Mouse (Mus musculus) B cell, adult (primary cell): ENCODE results near the gene Ube4a. TPM values are rescaled to one million over a fixed set of nuclear protein-coding genes. Genes with fewer than 3 reads are reported as not detected.

Source experiments
- total RNA-seq: library from RNA; stranded (reverse); gene quantifications from 4 replicates; pipeline ENCODE4 v1.2.4, GENCODE M21; 2023; ENCODE audit not compliant: inconsistent age

The Ube4a gene
- total RNA-seq = 81.6 to 97.6 TPM (median 87.8 TPM) in 4 replicates

GRCm38 (mm10) chr9:44965126-44965832, at the start of gene Ube4a:
TSS of gene Ube4a (minus strand) at chr9:44965600.

GRCm38 (mm10) chr9:45009180-45010078, 44.0 kb upstream of the Ube4a start, which contains the start of gene Cd3e:
TSS of gene Cd3e (minus strand) at chr9:45009627.

DNA sequence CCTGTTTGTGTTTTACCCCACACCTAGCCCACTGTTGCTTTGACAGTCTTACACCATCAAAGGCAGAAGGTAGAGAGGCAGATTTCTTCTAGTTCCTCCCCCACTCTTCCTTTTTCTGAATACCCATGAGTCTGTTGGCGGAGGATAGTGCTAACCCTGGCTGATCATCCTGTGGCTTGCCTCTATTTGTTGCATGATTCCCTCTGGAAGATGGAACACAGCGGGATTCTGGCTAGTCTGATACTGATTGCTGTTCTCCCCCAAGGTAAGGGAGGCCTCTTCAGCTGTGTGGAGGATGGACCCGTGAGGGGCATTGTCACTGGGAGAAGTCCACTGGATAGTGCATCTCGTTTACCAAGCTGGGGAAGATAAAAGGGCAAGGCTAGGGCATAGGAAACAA, 16.3 kb upstream of the Ube4a start, which contains the start of gene Cd3d:
Cd3d (plus strand) TSS at position 111 of the 400 bp plus-strand sequence.

DNA sequence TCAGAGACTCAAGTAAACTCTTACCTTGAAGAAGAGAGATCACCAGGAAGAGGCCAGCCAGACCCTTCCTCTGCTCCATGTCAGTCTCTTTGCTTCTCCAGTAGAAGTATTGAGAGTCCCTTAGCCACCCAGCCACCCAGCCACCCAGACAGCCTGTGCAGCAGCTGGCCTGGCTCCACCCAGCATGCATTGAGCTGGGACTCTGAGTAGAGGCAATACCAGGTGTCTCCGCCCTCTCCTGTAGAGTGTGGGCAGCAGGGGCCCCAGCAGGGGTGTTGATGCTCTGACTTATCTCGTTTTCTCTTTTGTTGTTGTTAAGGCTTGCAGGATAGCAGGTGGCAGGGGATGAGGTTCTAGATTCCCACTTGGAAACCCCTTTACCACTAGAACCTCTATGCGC, 14.8 kb upstream of the Ube4a start, which contains the start of gene Cd3g:
Cd3g (minus strand) TSS at position 190 of the 400 bp plus-strand sequence.

GRCm38 (mm10) chr9:44920374-44921122, 44.9 kb downstream of the Ube4a start, which contains the start of gene Atp5l:
TSS of gene Atp5l (minus strand) at chr9:44920742.

DNA sequence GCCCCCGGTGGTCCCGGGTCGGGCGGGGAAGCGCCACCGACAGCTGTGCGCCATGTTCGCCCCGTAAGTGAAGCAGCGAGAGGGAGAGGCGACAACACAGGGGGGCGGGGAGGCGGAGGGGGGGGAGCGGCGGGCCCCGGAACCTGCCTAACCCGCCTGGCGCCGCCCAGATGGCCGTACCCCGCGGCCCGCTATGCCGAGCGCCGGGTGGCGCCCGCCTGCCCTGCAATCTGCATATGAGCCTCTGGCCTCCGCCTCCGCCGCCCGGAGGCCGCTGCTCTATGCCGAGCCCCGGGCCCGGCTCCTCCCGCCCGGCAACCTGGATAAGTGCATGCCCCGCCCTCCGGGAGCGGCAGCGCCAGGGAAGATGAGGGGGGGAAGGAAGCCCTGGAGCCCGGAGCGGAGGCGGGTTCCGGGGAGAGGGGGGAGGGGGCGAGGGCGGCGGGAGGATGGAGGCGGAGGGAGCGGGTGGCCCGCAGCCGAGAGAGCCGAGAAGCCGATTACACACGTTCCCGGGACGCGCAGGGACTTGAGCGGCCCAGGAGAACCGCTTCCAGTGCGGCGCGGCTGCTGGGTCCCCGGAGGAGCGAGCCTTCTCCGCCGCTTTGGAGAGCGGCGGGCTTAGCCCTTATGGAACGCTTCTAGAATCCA, 84.1 kb downstream of the Ube4a start, which contains the start of gene Kmt2a:
Kmt2a (minus strand) TSS at position 76 of the 651 bp plus-strand sequence.

Other genes with a start within 250 kb of the Ube4a start
- gene Phldb1, start 230.4 kb downstream of the Ube4a start, total RNA-seq = 0.48 to 0.63 TPM in 2 of 4 replicates, not detected in the others
- 126 to 143 TPM (median 137 TPM) in 4 replicates for gene Arcn1, start 197.8 kb downstream of the Ube4a start, total RNA-seq
- 55.0 to 66.8 TPM (median 59.2 TPM) in 4 replicates for gene Ift46, start 197.7 kb downstream of the Ube4a start, total RNA-seq
- 0.64 to 0.87 TPM (median 0.64 TPM) in 3 of 4 replicates, not detected in the other for gene Tmem25, start 166.3 kb downstream of the Ube4a start, total RNA-seq
- gene Ttc36, start 162.5 kb downstream of the Ube4a start, total RNA-seq = 3.3 to 6.1 TPM (median 4.9 TPM) in 4 replicates
- gene Kmt2a, start 84.3 kb downstream of the Ube4a start, total RNA-seq = 109 to 145 TPM (median 140 TPM) in 4 replicates
- 137 to 172 TPM (median 149 TPM) in 4 replicates for gene Atp5l, start 44.9 kb downstream of the Ube4a start, total RNA-seq
- gene Cd3g, start 14.8 kb upstream of the Ube4a start, total RNA-seq = 1.1 to 4.0 TPM (median 2.6 TPM) in 4 replicates
- 0.99 to 5.0 TPM (median 2.6 TPM) in 4 replicates for gene Cd3d, start 16.2 kb upstream of the Ube4a start, total RNA-seq
- 2.4 to 5.5 TPM (median 3.6 TPM) in 4 replicates for gene Cd3e, start 44.0 kb upstream of the Ube4a start, total RNA-seq
- 0.27 to 1.1 TPM (median 0.77 TPM) in 4 replicates for gene Mpzl2, start 74.2 kb upstream of the Ube4a start, total RNA-seq
- 6.6 to 7.4 TPM (median 7.2 TPM) in 4 replicates for gene Mpzl3, start 89.6 kb upstream of the Ube4a start, total RNA-seq
- 18.6 to 28.7 TPM (median 24.3 TPM) in 4 replicates for gene Jaml, start 113.6 kb upstream of the Ube4a start, total RNA-seq
- gene Scn2b, start 152.2 kb upstream of the Ube4a start, total RNA-seq = 0.26 to 0.69 TPM (median 0.29 TPM) in 4 replicates
- 0.24 to 0.54 TPM (median 0.45 TPM) in 4 replicates for gene Scn4b, start 172.8 kb upstream of the Ube4a start, total RNA-seq
- gene BC049352, start 216.4 kb upstream of the Ube4a start, total RNA-seq = 0.39 to 0.90 TPM in 2 of 4 replicates, not detected in the others
- gene Tmprss4, start 238.5 kb upstream of the Ube4a start, total RNA-seq = not detected in 4 replicates